Mouse (Mus musculus): ENCODE results near the gene Snd1.

GRCm38 (mm10) chr6:28865112-28865511, 390.2 kb downstream of the Snd1 start:
- TF ChIP-seq HCFC1 (IDR thresholded peaks at IDR 0.05; ENCODE audit: borderline replicate concordance, insufficient read depth, low read length) (no peak), CHD2 (IDR thresholded peaks at IDR 0.05; ENCODE audit: low read depth, low read length) (no peak), ZNF384 (IDR thresholded peaks at IDR 0.05; ENCODE audit: low read depth, low read length) (no peak), MAFK (IDR thresholded peaks at IDR 0.05; ENCODE audit: insufficient read depth, low read depth, low read length) (no peak), ZC3H11A (IDR thresholded peaks at IDR 0.05; ENCODE audit: borderline replicate concordance, low read depth, low read length) (no peak)
